Mouse (Mus musculus): ENCODE results near the gene Nhsl2. TPM values are rescaled to one million over a fixed set of nuclear protein-coding genes. Genes with fewer than 3 reads are reported as not detected.

Nhsl2 gene
- total RNA-seq, 2 experiments from 2014 or later, result 1.4 to 2.8 TPM

DNA sequence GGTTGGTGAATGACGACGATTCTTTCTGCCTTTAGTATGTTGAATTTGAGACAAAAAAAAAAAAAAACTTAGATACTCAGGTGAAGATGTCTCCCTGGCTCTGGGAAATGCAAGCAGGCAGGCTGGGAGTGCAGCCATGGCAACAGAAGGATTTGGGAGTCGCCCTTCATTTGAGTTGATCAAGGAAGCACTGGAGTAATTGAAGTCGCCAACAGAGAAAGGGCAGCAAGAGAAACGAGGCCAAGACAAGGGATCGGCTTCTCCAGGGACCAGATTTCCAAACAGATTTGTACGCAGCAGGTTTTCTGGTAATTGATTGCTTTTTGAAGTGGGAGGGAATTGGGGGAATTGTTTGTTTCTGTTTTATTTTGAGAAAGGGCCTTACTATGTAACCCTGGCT is 192.4 kb downstream of the Nhsl2 start:
- DNase-seq (ENCODE audit: low spot score), result no peak

DNA sequence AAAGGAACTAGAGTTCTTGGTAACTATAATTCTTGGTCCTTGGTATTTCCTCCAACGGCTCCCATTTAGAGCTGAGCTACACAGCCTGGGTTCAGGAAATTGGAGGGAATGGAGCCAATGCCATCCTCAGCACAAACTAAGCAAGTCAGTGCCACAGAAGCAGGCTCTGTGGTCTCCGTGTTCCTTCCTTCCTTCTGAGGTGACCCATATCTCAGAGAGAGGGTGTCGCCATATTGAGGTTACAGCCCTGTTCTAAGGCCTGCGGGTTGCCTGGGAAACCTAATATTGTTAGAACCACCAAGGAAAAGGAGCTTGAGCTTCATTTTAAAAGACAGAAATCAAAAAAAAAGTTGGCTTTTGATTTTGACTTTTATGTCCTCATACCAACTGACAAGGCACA is 193.2 kb downstream of the Nhsl2 start:
- no peak for DNase-seq (ENCODE audit: low spot score)

DNA sequence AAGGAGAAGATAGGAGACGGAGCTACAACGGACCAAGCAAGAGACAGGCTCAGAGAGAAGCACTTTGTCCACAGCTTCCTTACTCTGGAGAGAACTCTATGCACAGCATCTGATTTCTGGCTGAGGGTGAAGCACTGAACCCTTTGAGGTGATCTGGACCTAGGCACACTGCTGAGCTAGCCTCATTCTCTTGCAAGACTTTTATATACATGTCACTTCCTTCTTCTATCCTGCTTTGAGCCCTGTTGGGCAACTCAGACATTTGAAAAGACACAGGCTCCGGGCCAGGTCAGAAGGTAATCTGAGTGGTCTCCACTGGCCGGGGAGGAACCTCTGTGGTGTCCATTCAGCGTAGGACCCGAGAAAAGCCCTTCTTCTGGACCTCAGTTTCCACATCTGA is 201.4 kb downstream of the Nhsl2 start:
- no peak for DNase-seq (ENCODE audit: low spot score)

DNA sequence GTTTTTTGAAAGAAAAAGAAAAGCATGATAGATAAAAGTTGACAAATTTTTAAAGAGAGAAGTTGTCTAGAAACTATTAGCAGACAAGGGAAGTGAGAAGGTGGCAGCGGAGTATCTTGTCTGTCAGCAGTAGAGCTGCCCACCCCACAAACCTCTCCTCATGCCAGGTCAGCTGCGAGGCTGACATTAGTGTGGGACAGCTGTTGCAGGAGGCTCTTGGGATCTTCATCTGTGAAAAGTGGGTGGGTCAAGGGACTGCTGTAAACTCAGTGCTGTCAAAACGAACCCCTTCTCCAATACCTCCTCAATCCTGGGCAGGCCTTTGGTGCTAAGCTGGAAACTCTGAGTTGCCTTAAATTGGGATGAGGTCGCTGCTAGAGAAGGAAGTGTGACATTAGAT is 202.0 kb downstream of the Nhsl2 start:
- DNase-seq (ENCODE audit: low spot score), result no peak

DNA sequence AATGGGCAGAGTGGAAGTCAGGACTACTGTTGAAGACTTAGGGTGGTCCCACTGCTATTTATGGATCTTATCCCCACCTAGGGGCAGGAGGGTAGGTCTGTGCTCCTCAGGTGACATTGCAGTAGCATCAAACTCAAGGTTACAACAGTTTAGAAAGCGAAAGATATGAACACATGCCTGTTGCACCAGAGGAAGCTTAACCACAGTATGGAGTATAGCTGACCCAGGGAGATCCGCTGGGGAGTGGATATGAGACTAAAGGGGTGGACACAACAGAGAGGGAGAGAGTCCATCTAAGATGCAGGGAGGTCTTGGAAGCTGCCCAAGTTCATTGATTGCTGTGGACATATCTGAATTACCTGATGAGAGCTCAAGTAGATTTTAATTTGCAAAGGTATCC is 204.2 kb downstream of the Nhsl2 start:
- no peak for DNase-seq (ENCODE audit: low spot score)

DNA sequence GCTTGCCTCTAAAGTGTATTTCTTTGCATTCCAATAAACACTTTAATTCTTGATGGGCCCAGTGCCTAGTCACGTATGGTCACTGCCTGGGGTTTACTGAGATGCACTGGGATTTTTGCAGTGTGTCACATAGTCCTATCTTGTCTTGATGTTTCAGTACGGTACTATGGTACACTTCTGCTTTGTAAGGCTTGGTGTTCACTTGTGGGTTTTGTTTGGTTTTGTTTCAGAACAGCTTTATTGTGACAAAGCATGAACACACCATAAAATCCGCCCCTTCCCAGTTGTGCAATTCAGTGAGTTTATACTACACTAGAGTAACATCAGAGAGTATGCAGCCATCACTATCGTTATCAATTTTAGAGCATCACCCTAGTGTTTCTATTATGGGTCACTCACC is 204.8 kb downstream of the Nhsl2 start:
- DNase-seq (ENCODE audit: low spot score), result no peak

DNA sequence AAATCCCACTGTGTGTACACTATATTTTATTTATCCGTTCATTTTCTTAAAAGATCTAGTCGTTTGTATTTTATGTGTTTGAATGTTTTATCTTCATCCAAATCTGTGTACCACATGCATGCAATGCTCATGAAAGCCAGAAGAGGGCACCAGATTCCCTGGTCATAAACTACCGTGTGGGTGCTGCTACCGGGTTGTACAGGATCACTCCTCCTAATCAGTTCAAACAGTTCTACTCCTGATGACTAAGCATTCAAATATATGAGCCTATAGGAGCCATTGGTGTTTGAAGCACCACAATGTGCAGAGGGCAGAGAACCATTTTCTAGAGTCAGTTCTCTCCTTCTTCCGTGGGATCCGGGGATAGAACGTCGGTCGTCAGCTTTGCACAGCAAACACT is 210.3 kb downstream of the Nhsl2 start:
- no peak for DNase-seq (ENCODE audit: low spot score)

GRCm38 (mm10) chrX:102060243-102060642 is 211.1 kb downstream of the Nhsl2 start:
- no peak for DNase-seq (ENCODE audit: low spot score)

DNA sequence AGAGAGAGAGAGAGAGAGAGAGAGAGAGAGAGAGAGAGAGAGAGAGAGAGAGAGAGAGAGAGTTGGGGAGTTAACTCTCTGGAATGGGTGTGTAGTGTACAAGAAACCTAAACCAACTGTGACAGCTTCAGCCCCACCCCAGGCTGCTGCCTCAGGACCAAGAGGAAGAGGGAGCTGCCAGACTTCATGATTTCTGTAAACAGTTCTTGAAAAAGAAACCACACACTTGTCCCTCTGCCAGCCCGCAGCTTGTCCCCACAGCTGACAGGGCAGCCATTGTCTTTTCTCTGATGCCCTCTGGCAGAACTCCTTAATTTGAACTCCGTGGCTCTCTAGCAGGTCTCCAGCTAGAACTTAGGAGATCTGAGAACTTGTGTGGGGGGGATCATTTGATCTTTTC is 211.7 kb downstream of the Nhsl2 start:
- peak; percentile 47 for DNase-seq (ENCODE audit: low spot score)

DNA sequence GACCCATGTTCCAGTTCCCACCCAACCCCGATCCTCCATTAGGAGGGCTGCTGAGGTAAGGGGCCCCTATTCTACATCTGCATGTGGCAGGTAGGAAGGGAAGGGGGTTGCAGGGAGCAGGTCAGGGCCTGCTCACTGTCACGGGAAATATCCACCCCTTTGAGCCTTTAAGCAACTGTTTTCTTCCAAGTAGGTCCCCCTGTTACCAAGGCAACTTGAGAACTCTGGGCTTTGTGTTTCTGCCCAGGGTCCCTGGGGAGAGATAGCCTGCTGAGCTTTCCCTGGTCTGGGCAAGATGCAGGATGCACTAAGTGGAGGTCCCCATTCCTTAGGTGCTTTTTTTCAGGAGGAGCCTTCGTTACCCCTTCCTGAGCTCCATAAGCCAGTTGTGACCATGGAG is 214.9 kb downstream of the Nhsl2 start:
- no peak for DNase-seq (ENCODE audit: low spot score)

GRCm38 (mm10) chrX:102065213-102065775 is 216.1 kb downstream of the Nhsl2 start:
- peak; percentile 9 for DNase-seq (ENCODE audit: low spot score)

DNA sequence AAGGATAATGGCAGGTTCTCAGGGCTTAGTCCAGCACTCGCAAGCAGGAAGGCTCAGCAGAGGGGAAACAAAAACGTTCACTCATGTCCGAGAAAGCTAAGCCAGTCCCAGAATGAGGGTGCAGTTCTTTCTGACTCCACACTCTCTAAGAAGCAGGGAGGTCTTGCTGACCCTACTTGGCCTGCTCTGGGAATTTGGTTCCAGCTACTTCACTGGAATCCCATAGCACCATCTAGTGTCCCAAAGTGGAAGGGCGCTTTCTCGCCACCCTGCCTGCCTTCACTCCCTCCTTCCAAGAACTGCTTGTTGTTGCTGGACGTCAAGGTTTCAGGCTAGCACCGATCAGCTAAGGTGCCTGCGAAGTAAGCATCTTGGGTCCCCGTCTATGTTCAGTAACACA is 216.9 kb downstream of the Nhsl2 start:
- peak; percentile 64 for DNase-seq (ENCODE audit: low spot score)

GRCm38 (mm10) chrX:102067118-102067517 is 217.9 kb downstream of the Nhsl2 start:
- DNase-seq (ENCODE audit: low spot score), result no peak

- no peak for DNase-seq (ENCODE audit: low spot score)
Observed at GRCm38 (mm10) chrX:102068811-102069540, 219.8 kb downstream of the Nhsl2 start.

- DNase-seq (ENCODE audit: low spot score), result peak; percentile 53
Observed at GRCm38 (mm10) chrX:102070591-102071471, 221.6 kb downstream of the Nhsl2 start, which contains the start of gene Rtl5. Rtl5 (minus strand) TSS chrX:102071304.

GRCm38 (mm10) chrX:102071517-102071916 is 222.3 kb downstream of the Nhsl2 start:
- DNase-seq (ENCODE audit: low spot score), result no peak

GRCm38 (mm10) chrX:102073605-102074325 is 224.6 kb downstream of the Nhsl2 start:
- DNase-seq (ENCODE audit: low spot score), result no peak

- no peak for DNase-seq (ENCODE audit: low spot score)
Observed at GRCm38 (mm10) chrX:102074435-102074834, 225.2 kb downstream of the Nhsl2 start.

- DNase-seq (ENCODE audit: low spot score), result no peak
Observed at GRCm38 (mm10) chrX:102075158-102075557, 226.0 kb downstream of the Nhsl2 start.

DNA sequence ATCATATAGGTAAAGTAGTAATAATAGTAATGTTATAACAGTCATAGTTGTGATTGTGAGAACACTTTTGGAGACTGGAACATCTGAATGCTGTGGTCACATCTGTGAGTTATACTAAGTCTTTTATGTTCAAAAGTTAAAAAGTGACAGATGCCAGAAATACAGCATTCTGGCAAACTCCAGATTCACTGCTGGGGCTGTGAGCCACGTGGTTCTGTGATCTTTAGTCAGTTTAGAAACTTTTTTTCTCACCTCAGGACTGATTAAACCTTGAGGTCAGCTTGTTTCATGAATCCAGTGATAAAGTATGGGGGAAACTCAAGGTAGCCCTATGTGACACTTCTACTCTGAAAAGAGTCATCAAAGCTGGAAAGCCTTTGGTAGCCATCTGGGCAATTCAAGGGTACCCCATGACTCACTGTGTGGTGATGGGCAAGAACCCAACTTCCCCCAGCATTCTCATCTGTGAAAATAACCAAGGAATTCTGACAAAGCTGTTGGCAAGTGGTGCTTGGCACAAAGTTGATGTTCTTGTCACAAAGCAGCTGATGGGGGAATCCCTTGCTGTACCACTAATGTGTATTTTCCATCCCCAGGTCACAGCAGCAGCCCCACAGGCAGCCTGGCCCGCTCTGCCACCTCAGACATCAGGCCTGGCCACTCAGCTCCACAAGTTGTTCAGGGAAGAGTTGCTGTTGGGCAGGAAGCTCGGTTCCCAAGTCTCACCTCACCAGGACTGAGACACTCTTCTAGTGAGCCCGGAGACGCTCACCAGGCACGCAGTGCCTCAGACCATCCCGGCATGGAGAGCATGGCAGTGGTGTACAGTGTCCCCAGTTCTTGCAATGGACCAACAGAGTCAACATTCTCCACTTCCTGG is 227.9 kb downstream of the Nhsl2 start:
- DNase-seq (ENCODE audit: low spot score), result no peak

DNA sequence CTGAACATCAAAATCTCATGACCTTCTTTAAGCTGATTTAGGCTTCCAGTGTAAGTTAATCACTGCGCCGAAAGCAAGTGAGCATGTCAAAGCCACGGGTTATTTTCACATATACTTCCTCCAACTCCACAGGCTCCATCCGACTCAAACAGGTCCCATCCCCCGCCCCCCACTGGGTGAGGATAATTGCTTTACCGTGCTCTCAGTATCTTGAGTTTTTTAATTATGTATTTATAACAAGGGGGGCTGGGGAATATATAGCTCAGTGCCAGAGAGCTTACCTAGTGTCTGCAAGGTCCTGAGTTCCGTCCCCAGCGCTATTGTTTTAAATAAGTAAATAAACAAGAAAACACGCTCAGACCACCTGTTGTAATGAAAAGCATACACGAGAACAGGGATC is 231.9 kb downstream of the Nhsl2 start:
- no peak for DNase-seq (ENCODE audit: low spot score)
